Mouse (Mus musculus) stomach, postnatal 0 days (tissue): ENCODE data around the gene Srrm3.

Source experiments
- CTCF ChIP-seq: IDR thresholded peaks from 2 replicates; pipeline ENCODE4 v1.5.1; 2016; ENCODE audit warnings: antibody characterized with exemption, low read depth, mild to moderate bottlenecking, moderate library complexity
- EP300 ChIP-seq: optimal IDR thresholded peaks from 2 replicates; pipeline ENCODE3; 2016; ENCODE audit warnings: antibody characterized with exemption

DNA sequence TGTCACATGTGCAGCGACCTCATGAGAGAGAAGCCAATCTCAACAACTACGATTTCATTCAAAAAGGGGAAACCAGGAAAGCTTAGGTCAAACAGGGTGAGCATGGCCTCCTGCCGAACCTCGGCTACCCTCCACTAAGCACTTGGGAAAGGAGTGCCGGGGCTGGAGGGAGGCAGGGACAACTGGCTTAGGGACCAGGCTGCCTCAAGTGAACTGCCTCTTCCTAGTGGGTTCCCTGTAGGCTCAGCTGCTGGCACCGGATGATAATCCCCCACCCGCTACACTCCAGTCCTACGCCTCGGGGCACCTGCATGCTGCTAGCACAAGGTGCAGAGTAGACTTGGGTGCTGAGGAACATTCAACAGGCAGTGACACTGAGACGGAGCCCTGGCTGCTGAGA is 103.0 kb downstream of the Srrm3 start:
- TF ChIP-seq CTCF (no peak), EP300 (no peak)
